Mouse (Mus musculus) frontal cortex, adult (tissue): ENCODE data around the gene Rnase2b.
"Not testable (repeated sequence)": the region's sequence is repeated elsewhere in the genome, so short reads cannot be mapped to it uniquely, and the experiment has no call there.

Source experiments
- ATAC-seq: cut with Nextera tagmentation; 2 replicates; pipeline ENCODE4 v1.9.2; 2017; ENCODE audit warnings: mild to moderate bottlenecking, moderate library complexity, mixed read lengths; ENCODE audit not compliant: low TSS enrichment

The Rnase2b gene

GRCm38 (mm10) chr14:51161976-51162375 is at the start of gene Rnase2b:
Rnase2b (plus strand) TSS chr14:51162260.
- ATAC-seq: not testable (repeated sequence)

- no peak for ATAC-seq
Measured at GRCm38 (mm10) chr14:51113476-51113875, 48.6 kb upstream of the Rnase2b start.

- no peak for ATAC-seq
Measured at GRCm38 (mm10) chr14:51113916-51114560, 48.0 kb upstream of the Rnase2b start, which contains the start of gene Eddm3b. Eddm3b (plus strand) TSS chr14:51114426.

- ATAC-seq: no peak
Measured at GRCm38 (mm10) chr14:51125684-51126083, 36.4 kb upstream of the Rnase2b start.

GRCm38 (mm10) chr14:51127648-51128258 is 34.3 kb upstream of the Rnase2b start:
- no peak for ATAC-seq

- ATAC-seq: no peak
Measured at GRCm38 (mm10) chr14:51128775-51129623, 33.1 kb upstream of the Rnase2b start.

GRCm38 (mm10) chr14:51129624-51129975 is 32.5 kb upstream of the Rnase2b start:
- ATAC-seq: no peak

GRCm38 (mm10) chr14:51130315-51130940 is 31.6 kb upstream of the Rnase2b start:
- no peak for ATAC-seq

- ATAC-seq: no peak
Measured at GRCm38 (mm10) chr14:51131086-51131815, 30.8 kb upstream of the Rnase2b start.

GRCm38 (mm10) chr14:51132372-51132771 is 29.7 kb upstream of the Rnase2b start:
- no peak for ATAC-seq

GRCm38 (mm10) chr14:51140342-51140741 is 21.7 kb upstream of the Rnase2b start:
- ATAC-seq: no peak

GRCm38 (mm10) chr14:51142119-51142518 is 19.9 kb upstream of the Rnase2b start:
- ATAC-seq: no peak

GRCm38 (mm10) chr14:51142568-51142967 is 19.5 kb upstream of the Rnase2b start:
- ATAC-seq: no peak

GRCm38 (mm10) chr14:51143287-51143686 is 18.8 kb upstream of the Rnase2b start:
- ATAC-seq: peak; percentile 59

- ATAC-seq: no peak
Measured at GRCm38 (mm10) chr14:51143937-51144336, 18.1 kb upstream of the Rnase2b start.

- ATAC-seq: no peak
Measured at GRCm38 (mm10) chr14:51144451-51144850, 17.6 kb upstream of the Rnase2b start.

GRCm38 (mm10) chr14:51145521-51145920 is 16.5 kb upstream of the Rnase2b start:
- no peak; the same call in 1 of the 2 replicates for ATAC-seq

GRCm38 (mm10) chr14:51146685-51147084 is 15.4 kb upstream of the Rnase2b start, which contains the start of gene Rnase1:
Rnase1 (minus strand) TSS chr14:51146785.
- ATAC-seq: no peak

GRCm38 (mm10) chr14:51148006-51148405 is 14.1 kb upstream of the Rnase2b start:
- ATAC-seq: no peak

GRCm38 (mm10) chr14:51149164-51149563 is 12.9 kb upstream of the Rnase2b start:
- ATAC-seq: no peak

GRCm38 (mm10) chr14:51150206-51150831 is 11.7 kb upstream of the Rnase2b start:
- ATAC-seq: no peak
